Mouse (Mus musculus): ENCODE data around the gene Mdm2. TPM values are rescaled to one million over a fixed set of nuclear protein-coding genes. Genes with fewer than 3 reads are reported as not detected.
A peak's percentile ranks its signal among the peaks of the same experiment; 100 is the strongest.

Gene Mdm2
- polyA plus RNA-seq, 1 experiment: 36.0 TPM

DNA sequence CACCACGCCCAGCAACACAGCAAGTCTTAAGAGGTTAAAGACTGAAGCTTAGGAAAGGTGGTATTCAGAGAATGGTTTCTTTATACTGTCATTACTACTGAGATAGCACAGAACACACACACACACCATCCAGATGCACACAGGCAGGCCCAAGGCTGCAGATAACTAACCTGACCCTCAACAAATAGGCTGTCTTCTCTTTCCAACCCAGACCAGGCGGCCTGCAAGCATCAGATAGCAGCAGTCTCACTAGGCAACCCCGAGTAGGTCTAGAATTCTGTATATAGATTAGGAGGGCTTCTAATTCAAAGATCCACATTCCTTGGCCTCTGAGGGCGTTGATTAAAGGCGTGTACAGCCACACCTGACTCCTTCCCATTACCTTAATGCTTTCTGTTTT lies 21.6 kb upstream of the Mdm2 start:
- Histone ChIP-seq H3K36me3 (ENCODE audit: control insufficient read depth, insufficient read depth) (peaks cover 12% of the 10 kb centered on the region), H3K4me3 (ENCODE audit: insufficient read depth, poor library complexity, severe bottlenecking) (no peak overlapping the region), H3K27me3 (ENCODE audit: control insufficient read depth, insufficient read depth, insufficient read length) (no peaks in the 10 kb centered on the region), H3K79me3 (ENCODE audit: low read depth) (no peaks in the 10 kb centered on the region), H3K79me2 (ENCODE audit: control insufficient read depth, insufficient read depth) (no peaks in the 10 kb centered on the region), H3ac (ENCODE audit: control insufficient read depth, insufficient read length, low read depth) (no peak overlapping the region)
- TF ChIP-seq MYOG (IDR thresholded peaks at IDR 0.05; ENCODE audit: control insufficient read depth, extremely low read depth, insufficient read length) (no peak), CEBPB (IDR thresholded peaks at IDR 0.05; ENCODE audit: low read depth) (no peak), FOSL1 (IDR thresholded peaks at IDR 0.05; ENCODE audit: insufficient read depth, low read length, poor library complexity, severe bottlenecking) (no peak), MAX (IDR thresholded peaks at IDR 0.05) (no peak), USF1 (IDR thresholded peaks at IDR 0.05; ENCODE audit: low read depth) (no peak), MYOD1 (IDR thresholded peaks at IDR 0.05; ENCODE audit: control insufficient read depth, insufficient read length, low read depth) (no peak), CTCF (IDR thresholded peaks at IDR 0.05; ENCODE audit: control insufficient read depth, insufficient read depth, insufficient read length) (no peak)

DNA sequence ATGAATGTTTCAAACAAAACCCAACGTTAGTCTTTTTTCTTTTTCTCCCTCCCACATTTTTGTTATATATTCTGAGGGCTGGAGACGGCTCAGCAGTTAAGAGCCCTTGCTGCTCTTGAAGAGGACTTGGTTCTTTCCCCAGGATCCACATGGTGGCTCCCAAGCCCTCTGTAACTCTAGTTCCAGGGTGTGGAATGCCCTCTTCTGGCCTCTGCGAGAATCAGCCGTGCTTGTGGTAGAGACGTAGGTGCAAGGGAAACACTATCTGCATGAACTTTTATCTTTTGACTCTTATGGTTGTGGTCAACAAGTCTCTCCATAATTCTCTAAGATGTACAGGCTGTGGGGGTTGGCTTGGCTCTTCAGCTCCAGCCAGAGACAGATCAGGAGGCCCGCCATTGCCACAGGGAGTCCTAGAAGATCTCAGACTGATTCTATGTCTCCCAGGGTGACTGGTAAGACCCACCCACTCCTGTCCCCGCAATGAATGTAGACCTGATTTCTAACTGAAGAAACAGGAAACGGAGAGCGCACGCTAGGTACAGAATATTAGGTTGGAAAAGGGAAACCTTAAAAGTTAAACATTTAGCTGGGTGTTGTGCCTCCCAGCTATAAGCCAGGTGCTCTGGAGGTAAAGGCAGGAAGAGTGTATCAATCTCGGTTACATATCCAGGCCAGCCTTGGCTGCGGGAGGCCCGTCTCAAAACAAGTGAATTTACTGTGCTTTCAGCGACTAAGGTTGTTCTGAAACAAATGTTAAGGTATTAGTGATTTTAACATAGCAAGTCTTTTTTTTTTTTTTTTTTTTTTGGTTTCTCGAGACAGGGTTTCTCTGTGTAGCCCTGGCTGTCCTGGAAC lies 20.9 kb upstream of the Mdm2 start:
- Histone ChIP-seq H3K79me3 (ENCODE audit: low read depth) (no peaks in the 10 kb centered on the region), H3K79me2 (ENCODE audit: control insufficient read depth, insufficient read depth) (no peaks in the 10 kb centered on the region), H3K4me3 (ENCODE audit: insufficient read depth, poor library complexity, severe bottlenecking) (no peak overlapping the region), H3K36me3 (ENCODE audit: control insufficient read depth, insufficient read depth) (peaks cover 4% of the 10 kb centered on the region), H3K27me3 (ENCODE audit: control insufficient read depth, insufficient read depth, insufficient read length) (no peaks in the 10 kb centered on the region), H3ac (ENCODE audit: control insufficient read depth, insufficient read length, low read depth) (no peak overlapping the region)
- no peak for TF ChIP-seq MYOG (IDR thresholded peaks at IDR 0.05; ENCODE audit: control insufficient read depth, extremely low read depth, insufficient read length)
- no peak for TF ChIP-seq FOSL1 (IDR thresholded peaks at IDR 0.05; ENCODE audit: insufficient read depth, low read length, poor library complexity, severe bottlenecking)
- TF ChIP-seq MAX (IDR thresholded peaks at IDR 0.05): no peak
- no peak for TF ChIP-seq MYOD1 (IDR thresholded peaks at IDR 0.05; ENCODE audit: control insufficient read depth, insufficient read length, low read depth)
- TF ChIP-seq CEBPB (IDR thresholded peaks at IDR 0.05; ENCODE audit: low read depth): no peak
- TF ChIP-seq CTCF (IDR thresholded peaks at IDR 0.05; ENCODE audit: control insufficient read depth, insufficient read depth, insufficient read length): peak; percentile 79
- TF ChIP-seq USF1 (IDR thresholded peaks at IDR 0.05; ENCODE audit: low read depth): no peak

DNA sequence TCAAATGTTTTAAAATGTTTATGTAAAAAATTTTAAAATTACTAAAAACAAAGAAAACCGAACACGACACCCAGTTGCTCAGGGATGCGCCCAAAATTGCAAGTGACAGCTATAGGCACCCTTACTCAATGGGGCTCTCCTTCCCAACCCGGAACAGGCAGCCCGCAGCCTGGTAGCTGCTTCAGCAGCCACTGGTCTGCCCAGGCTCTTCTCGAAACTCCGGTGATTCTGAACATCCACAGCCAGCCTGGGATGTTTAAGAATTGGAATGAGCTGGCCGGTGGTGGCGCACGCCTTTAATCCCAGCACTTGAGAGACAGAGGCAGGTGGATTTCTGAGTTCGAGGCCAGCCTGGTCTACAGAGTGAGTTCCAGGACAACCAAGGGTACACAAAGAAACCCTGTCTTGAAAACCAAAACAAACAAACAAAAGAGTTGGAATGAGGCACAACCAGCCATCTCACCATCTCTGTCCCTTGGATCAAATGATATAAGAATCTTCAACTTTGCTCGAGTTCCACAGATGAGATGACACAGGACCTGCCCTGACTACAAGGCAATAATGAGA lies 20.2 kb upstream of the Mdm2 start:
- H3ac ChIP-seq (ENCODE audit: control insufficient read depth, insufficient read length, low read depth): no peak overlapping the region
- no peak overlapping the region for H3K4me3 ChIP-seq (ENCODE audit: insufficient read depth, poor library complexity, severe bottlenecking)
- H3K79me3 ChIP-seq (ENCODE audit: low read depth): no peaks in the 10 kb centered on the region
- H3K36me3 ChIP-seq (ENCODE audit: control insufficient read depth, insufficient read depth): no peaks in the 10 kb centered on the region
- no peak for TF ChIP-seq MYOD1 (IDR thresholded peaks at IDR 0.05; ENCODE audit: control insufficient read depth, insufficient read length, low read depth)
- no peak for TF ChIP-seq CTCF (IDR thresholded peaks at IDR 0.05; ENCODE audit: control insufficient read depth, insufficient read depth, insufficient read length)
- TF ChIP-seq MYOG (IDR thresholded peaks at IDR 0.05; ENCODE audit: control insufficient read depth, extremely low read depth, insufficient read length): no peak
- no peak for TF ChIP-seq MAX (IDR thresholded peaks at IDR 0.05)
- TF ChIP-seq CEBPB (IDR thresholded peaks at IDR 0.05; ENCODE audit: low read depth): no peak
- no peak for TF ChIP-seq FOSL1 (IDR thresholded peaks at IDR 0.05; ENCODE audit: insufficient read depth, low read length, poor library complexity, severe bottlenecking)
- TF ChIP-seq USF1 (IDR thresholded peaks at IDR 0.05; ENCODE audit: low read depth): no peak
- H3K79me2 ChIP-seq (ENCODE audit: control insufficient read depth, insufficient read depth): no peaks in the 10 kb centered on the region
- H3K27me3 ChIP-seq (ENCODE audit: control insufficient read depth, insufficient read depth, insufficient read length): no peaks in the 10 kb centered on the region

DNA sequence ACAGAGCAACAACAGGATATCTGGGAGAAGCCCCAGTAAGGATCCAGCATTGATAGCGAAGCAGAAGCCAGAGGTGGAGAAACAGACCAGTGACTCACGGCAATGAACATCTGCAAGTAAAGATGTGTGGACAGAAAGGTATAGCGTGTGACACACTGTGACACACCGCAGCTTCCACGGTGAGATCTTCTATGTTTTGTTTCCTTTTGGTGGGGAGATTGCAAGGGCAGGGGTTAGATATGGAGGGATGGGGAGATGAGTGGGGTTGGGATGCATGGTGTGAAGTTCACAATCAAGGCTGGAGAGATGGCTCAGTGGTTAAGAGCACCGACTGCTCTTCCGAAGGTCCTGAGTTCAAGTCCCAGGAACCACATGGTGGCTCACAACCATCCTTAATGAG lies 19.6 kb upstream of the Mdm2 start:
- H3K79me3 ChIP-seq (ENCODE audit: low read depth): no peaks in the 10 kb centered on the region
- H3K27me3 ChIP-seq (ENCODE audit: control insufficient read depth, insufficient read depth, insufficient read length): no peaks in the 10 kb centered on the region
- no peak for TF ChIP-seq MAX (IDR thresholded peaks at IDR 0.05)

DNA sequence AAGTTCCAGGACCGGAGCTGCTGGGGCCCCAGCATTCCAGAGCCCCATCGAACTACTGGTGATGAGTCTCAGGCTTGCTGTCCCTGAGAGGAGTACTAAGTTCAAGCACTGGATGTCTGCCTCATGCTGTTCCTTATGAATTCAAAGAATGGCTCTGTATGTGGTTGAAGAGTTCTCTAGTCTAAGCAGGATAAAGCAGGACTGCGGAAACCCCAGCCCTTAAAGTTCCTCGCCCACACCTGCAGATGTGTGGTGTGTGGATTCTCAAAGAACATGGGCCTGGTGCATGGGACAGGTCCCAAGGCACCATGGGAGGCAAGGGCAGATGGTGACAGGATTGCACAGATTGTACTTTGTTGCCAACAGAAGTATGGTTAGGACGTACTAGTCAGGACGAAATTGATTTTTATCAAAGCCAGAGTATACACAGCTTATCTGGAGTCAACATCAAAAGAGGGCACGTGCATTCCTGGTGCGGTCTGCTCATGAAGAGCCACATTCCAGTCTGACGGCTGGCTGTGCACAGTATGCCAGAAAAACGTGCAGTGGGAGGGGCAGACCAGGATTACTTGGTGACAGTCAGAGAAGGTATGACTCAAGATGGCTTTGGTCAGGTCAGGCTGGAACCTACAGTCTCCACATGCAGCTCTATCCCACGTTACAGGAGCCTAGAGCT lies 18.7 kb upstream of the Mdm2 start:
- Histone ChIP-seq H3K79me2 (ENCODE audit: control insufficient read depth, insufficient read depth) (no peaks in the 10 kb centered on the region), H3K27me3 (ENCODE audit: control insufficient read depth, insufficient read depth, insufficient read length) (no peaks in the 10 kb centered on the region), H3K36me3 (ENCODE audit: control insufficient read depth, insufficient read depth) (no peaks in the 10 kb centered on the region), H3ac (ENCODE audit: control insufficient read depth, insufficient read length, low read depth) (no peak overlapping the region), H3K79me3 (ENCODE audit: low read depth) (no peaks in the 10 kb centered on the region), H3K4me3 (ENCODE audit: insufficient read depth, poor library complexity, severe bottlenecking) (no peak overlapping the region)
- TF ChIP-seq MAX (IDR thresholded peaks at IDR 0.05) (no peak), MYOG (IDR thresholded peaks at IDR 0.05; ENCODE audit: control insufficient read depth, extremely low read depth, insufficient read length) (no peak), MYOD1 (IDR thresholded peaks at IDR 0.05; ENCODE audit: control insufficient read depth, insufficient read length, low read depth) (no peak), CEBPB (IDR thresholded peaks at IDR 0.05; ENCODE audit: low read depth) (no peak), CTCF (IDR thresholded peaks at IDR 0.05; ENCODE audit: control insufficient read depth, insufficient read depth, insufficient read length) (no peak), FOSL1 (IDR thresholded peaks at IDR 0.05; ENCODE audit: insufficient read depth, low read length, poor library complexity, severe bottlenecking) (no peak), USF1 (IDR thresholded peaks at IDR 0.05; ENCODE audit: low read depth) (no peak)

More for the DNA sequence above, 19.6 kb upstream of the Mdm2 start:
- no peaks in the 10 kb centered on the region for H3K79me2 ChIP-seq (ENCODE audit: control insufficient read depth, insufficient read depth)
- H3ac ChIP-seq (ENCODE audit: control insufficient read depth, insufficient read length, low read depth): no peak overlapping the region
- no peaks in the 10 kb centered on the region for H3K36me3 ChIP-seq (ENCODE audit: control insufficient read depth, insufficient read depth)
- H3K4me3 ChIP-seq (ENCODE audit: insufficient read depth, poor library complexity, severe bottlenecking): no peak overlapping the region

All from C2C12 (cell line).